Mouse (Mus musculus) 3134 (cell line): Measurements from ENCODE around the gene 2810004N23Rik.
"Not testable (repeated sequence)": the region's sequence is repeated elsewhere in the genome, so short reads cannot be mapped to it uniquely, and the experiment has no call there.

Experiments used
- DNase-seq: peaks from one replicate; pipeline ENCODE4 v3.0.0-alpha.2; 2011; ENCODE audit warnings: low spot score; ENCODE audit not compliant: insufficient read length; ENCODE audit errors: extremely low read depth

2810004N23Rik gene

GRCm38 (mm10) chr8:124867126-124867525, 4.2 kb upstream of the 2810004N23Rik start:
- no peak for DNase-seq

GRCm38 (mm10) chr8:124866669-124867068, 3.7 kb upstream of the 2810004N23Rik start:
- no peak for DNase-seq

- DNase-seq = no peak
Measured at GRCm38 (mm10) chr8:124863729-124864128, 809 bp upstream of the 2810004N23Rik start.

- DNase-seq = no peak
Measured at GRCm38 (mm10) chr8:124863163-124863677, 300 bp upstream of the 2810004N23Rik start.

GRCm38 (mm10) chr8:124860188-124860587, 2.7 kb downstream of the 2810004N23Rik start:
- no peak for DNase-seq

GRCm38 (mm10) chr8:124859466-124859865, 3.5 kb downstream of the 2810004N23Rik start:
- DNase-seq = no peak

- no peak for DNase-seq
Measured at GRCm38 (mm10) chr8:124853511-124853910, 9.4 kb downstream of the 2810004N23Rik start.

- DNase-seq = no peak
Measured at GRCm38 (mm10) chr8:124845573-124845972, 17.3 kb downstream of the 2810004N23Rik start.

GRCm38 (mm10) chr8:124845131-124845530, 17.8 kb downstream of the 2810004N23Rik start:
- no peak for DNase-seq

- DNase-seq = not testable (repeated sequence)
Measured at GRCm38 (mm10) chr8:124842929-124843328, 20.0 kb downstream of the 2810004N23Rik start.

- DNase-seq = no peak
Measured at GRCm38 (mm10) chr8:124841775-124842174, 21.1 kb downstream of the 2810004N23Rik start.

- no peak for DNase-seq
Measured at GRCm38 (mm10) chr8:124840900-124841299, 22.0 kb downstream of the 2810004N23Rik start.

- DNase-seq = no peak
Measured at GRCm38 (mm10) chr8:124839371-124839770, 23.5 kb downstream of the 2810004N23Rik start.

GRCm38 (mm10) chr8:124837956-124838355, 25.0 kb downstream of the 2810004N23Rik start:
- DNase-seq = no peak

GRCm38 (mm10) chr8:124836907-124837306, 26.0 kb downstream of the 2810004N23Rik start:
- DNase-seq = no peak

- DNase-seq = no peak
Measured at GRCm38 (mm10) chr8:124836273-124836672, 26.6 kb downstream of the 2810004N23Rik start.

- no peak for DNase-seq
Measured at GRCm38 (mm10) chr8:124835848-124836247, 27.1 kb downstream of the 2810004N23Rik start.

- no peak for DNase-seq
Measured at GRCm38 (mm10) chr8:124833430-124834205, 29.3 kb downstream of the 2810004N23Rik start.

- peak; percentile 46 for DNase-seq
Measured at GRCm38 (mm10) chr8:124831941-124832340, 31.0 kb downstream of the 2810004N23Rik start.

GRCm38 (mm10) chr8:124831531-124831930, 31.4 kb downstream of the 2810004N23Rik start:
- DNase-seq = peak; percentile 50

- DNase-seq = no peak
Measured at GRCm38 (mm10) chr8:124830050-124830449, 32.9 kb downstream of the 2810004N23Rik start.

- DNase-seq = no peak
Measured at GRCm38 (mm10) chr8:124828561-124829240, 34.2 kb downstream of the 2810004N23Rik start.
